Mouse (Mus musculus) cortical plate, adult 2 months (tissue): ENCODE measurements around the gene Ift22.

Source experiments
- CTCF ChIP-seq: fragments of 200-500 bp; IDR thresholded peaks from 2 replicates; pipeline ENCODE4 v1.5.1; 2011; ENCODE audit warnings: mild to moderate bottlenecking, control low read depth, low read length; ENCODE audit not compliant: insufficient read depth; ENCODE audit errors: extremely low read depth
- POLR2A ChIP-seq: fragments of 200-500 bp; IDR thresholded peaks from 2 replicates; pipeline ENCODE4 v1.6.1; 2011; ENCODE audit warnings: mild to moderate bottlenecking, low read length, control low read depth; ENCODE audit not compliant: insufficient read depth; ENCODE audit errors: extremely low read depth

- TF ChIP-seq CTCF, result no peak
- no peak for TF ChIP-seq POLR2A
Observed at GRCm38 (mm10) chr5:136937621-136938020, 29.7 kb downstream of the Ift22 start.
